Mouse (Mus musculus): Measurements from ENCODE around the gene Tubb2b. TPM values are rescaled to one million over a fixed set of nuclear protein-coding genes. Genes with fewer than 3 reads are reported as not detected.

The Tubb2b gene
- total RNA-seq, 1 experiment: 139 TPM

DNA sequence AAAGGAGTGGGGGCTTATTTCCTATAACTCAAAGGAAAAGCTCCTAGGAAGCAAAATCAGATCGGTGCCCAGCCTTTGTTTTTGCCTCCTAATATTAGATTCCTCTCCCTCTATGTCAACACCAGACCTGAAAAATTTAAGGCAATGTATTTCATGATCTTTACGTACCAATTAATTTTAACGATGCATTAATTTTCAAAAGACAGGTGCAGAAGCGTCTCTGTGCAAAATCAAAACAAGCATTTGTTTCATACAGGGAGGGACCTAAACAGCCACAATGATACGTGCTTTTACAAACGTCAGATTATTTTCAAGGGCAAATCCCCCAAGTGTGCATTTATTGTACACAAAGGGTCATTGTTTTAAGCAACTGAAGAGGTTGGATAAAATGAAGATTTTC is 2.6 kb upstream of the Tubb2b start:
- no peak overlapping the region for H3K4me3 ChIP-seq (ENCODE audit: insufficient read depth in 1 of 2, low read depth in 1 of 2, low read length in 2 of 2, poor library complexity in 1 of 2, severe bottlenecking in 1 of 2)

DNA sequence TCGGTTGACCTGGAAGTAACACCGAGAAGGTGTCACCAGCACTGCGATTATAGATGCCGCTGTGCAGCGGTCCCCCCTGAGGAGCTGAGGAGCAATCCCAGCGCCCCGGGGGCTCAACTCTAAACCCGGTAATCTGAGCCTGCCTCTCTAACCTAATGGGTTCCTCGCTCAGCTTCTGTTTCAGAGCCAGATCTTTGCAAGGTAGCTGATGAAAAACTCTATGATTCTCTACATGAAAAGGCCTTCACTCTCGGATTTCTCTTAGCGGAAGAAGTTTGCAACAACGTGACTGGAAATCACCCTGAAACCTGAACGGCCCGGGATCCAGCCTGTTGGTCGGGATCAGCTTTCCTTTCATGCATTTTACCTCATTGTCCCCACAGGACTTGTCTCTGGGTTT is 2.0 kb upstream of the Tubb2b start:
- in situ Hi-C loops (cut with MboI; ENCODE audit: low sequenced_read_pairs in 2 of 2, unreplicated experiment in 2 of 2): no loop called here
- no peak for TF ChIP-seq MAFK (IDR thresholded peaks at IDR 0.05; ENCODE audit: insufficient read depth, low read depth, low read length)
- no peak for TF ChIP-seq HCFC1 (IDR thresholded peaks at IDR 0.05; ENCODE audit: borderline replicate concordance, insufficient read depth, low read length)
- TF ChIP-seq ZNF384 (IDR thresholded peaks at IDR 0.05; ENCODE audit: low read depth, low read length): no peak
- no peak for TF ChIP-seq ZC3H11A (IDR thresholded peaks at IDR 0.05; ENCODE audit: borderline replicate concordance, low read depth, low read length)
- TF ChIP-seq CHD2 (IDR thresholded peaks at IDR 0.05; ENCODE audit: low read depth, low read length): no peak
- H3K36me3 ChIP-seq (ENCODE audit: control insufficient read depth, insufficient read depth, low read length, poor library complexity, severe bottlenecking): peaks cover 7% of the 10 kb centered on the region
- H3K27ac ChIP-seq (ENCODE audit: insufficient read depth, low read depth, low read length, poor library complexity, severe bottlenecking): no peak overlapping the region
- H3K4me3 ChIP-seq (ENCODE audit: insufficient read depth in 1 of 2, low read depth in 1 of 2, low read length in 2 of 2, poor library complexity in 1 of 2, severe bottlenecking in 1 of 2): peak overlapping the region; percentile 39 to 95
- H3K9ac ChIP-seq (ENCODE audit: insufficient read depth, low read depth, low read length, poor library complexity, severe bottlenecking): peak overlapping the region; percentile 2; the same call in 1 of the 2 replicates
- no peaks in the 10 kb centered on the region for H3K9me3 ChIP-seq (ENCODE audit: control insufficient read depth, insufficient read depth, low read depth, low read length)
- DNase-seq (ENCODE audit: low read depth, low spot score): no peak
- H3K4me1 ChIP-seq (ENCODE audit: control insufficient read depth in 2 of 2, insufficient read depth in 2 of 2, low read length in 2 of 2, poor library complexity in 1 of 2): peaks cover 5 to 19% of the 10 kb centered on the region in 2 experiments; a peak in 3 of 4 replicates

More for the DNA sequence above, 2.6 kb upstream of the Tubb2b start:
- no peak for DNase-seq (ENCODE audit: low read depth, low spot score)
- in situ Hi-C loops (cut with MboI; ENCODE audit: low sequenced_read_pairs in 2 of 2, unreplicated experiment in 2 of 2): no loop called here
- H3K4me1 ChIP-seq (ENCODE audit: control insufficient read depth in 2 of 2, insufficient read depth in 2 of 2, low read length in 2 of 2, poor library complexity in 1 of 2): peaks cover 5 to 19% of the 10 kb centered on the region in 2 experiments; a peak in 3 of 4 replicates
- no peak overlapping the region for H3K9ac ChIP-seq (ENCODE audit: insufficient read depth, low read depth, low read length, poor library complexity, severe bottlenecking)
- H3K27ac ChIP-seq (ENCODE audit: insufficient read depth, low read depth, low read length, poor library complexity, severe bottlenecking): no peak overlapping the region
- TF ChIP-seq ZC3H11A (IDR thresholded peaks at IDR 0.05; ENCODE audit: borderline replicate concordance, low read depth, low read length): no peak
- no peak for TF ChIP-seq CHD2 (IDR thresholded peaks at IDR 0.05; ENCODE audit: low read depth, low read length)
- TF ChIP-seq ZNF384 (IDR thresholded peaks at IDR 0.05; ENCODE audit: low read depth, low read length): no peak
- no peak for TF ChIP-seq MAFK (IDR thresholded peaks at IDR 0.05; ENCODE audit: insufficient read depth, low read depth, low read length)
- TF ChIP-seq HCFC1 (IDR thresholded peaks at IDR 0.05; ENCODE audit: borderline replicate concordance, insufficient read depth, low read length): no peak
- H3K36me3 ChIP-seq (ENCODE audit: control insufficient read depth, insufficient read depth, low read length, poor library complexity, severe bottlenecking): peaks cover 7% of the 10 kb centered on the region
- no peaks in the 10 kb centered on the region for H3K9me3 ChIP-seq (ENCODE audit: control insufficient read depth, insufficient read depth, low read depth, low read length)

DNA sequence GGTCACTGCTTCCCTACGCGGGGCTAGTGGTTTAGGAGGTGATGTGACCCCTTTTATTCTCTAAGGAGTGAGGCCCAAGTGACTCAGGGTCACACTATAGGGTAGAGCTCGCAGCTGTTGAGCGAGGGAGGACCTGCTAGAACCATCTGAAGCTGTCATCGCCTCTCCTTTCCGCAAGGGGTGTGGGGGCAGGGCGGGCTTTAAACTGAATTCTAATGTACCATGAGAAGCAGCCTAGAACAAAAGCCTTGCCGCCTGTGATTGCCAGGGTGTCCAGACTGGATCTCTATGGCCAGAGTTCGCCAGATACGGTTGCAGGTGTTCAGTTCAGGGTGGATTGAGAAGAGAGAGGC is 1.4 kb upstream of the Tubb2b start:
- Histone ChIP-seq H3K4me3 (ENCODE audit: insufficient read depth in 1 of 2, low read depth in 1 of 2, low read length in 2 of 2, poor library complexity in 1 of 2, severe bottlenecking in 1 of 2) (peak overlapping the region; percentile 9 to 95; a peak in 3 of 4 replicates), H3K36me3 (ENCODE audit: control insufficient read depth, insufficient read depth, low read length, poor library complexity, severe bottlenecking) (peaks cover 8% of the 10 kb centered on the region), H3K9me3 (ENCODE audit: control insufficient read depth, insufficient read depth, low read depth, low read length) (no peaks in the 10 kb centered on the region), H3K4me1 (ENCODE audit: control insufficient read depth in 2 of 2, insufficient read depth in 2 of 2, low read length in 2 of 2, poor library complexity in 1 of 2) (peaks cover 5 to 19% of the 10 kb centered on the region in 2 experiments; a peak in 3 of 4 replicates), H3K27ac (ENCODE audit: insufficient read depth, low read depth, low read length, poor library complexity, severe bottlenecking) (peak overlapping the region; percentile 69; the same call in 1 of the 2 replicates), H3K9ac (ENCODE audit: insufficient read depth, low read depth, low read length, poor library complexity, severe bottlenecking) (peak overlapping the region; percentile 2; the same call in 1 of the 2 replicates)
- DNase-seq (ENCODE audit: low read depth, low spot score): peak; percentile 66
- TF ChIP-seq CHD2 (IDR thresholded peaks at IDR 0.05; ENCODE audit: low read depth, low read length) (no peak), HCFC1 (IDR thresholded peaks at IDR 0.05; ENCODE audit: borderline replicate concordance, insufficient read depth, low read length) (no peak), MAFK (IDR thresholded peaks at IDR 0.05; ENCODE audit: insufficient read depth, low read depth, low read length) (no peak), ZNF384 (IDR thresholded peaks at IDR 0.05; ENCODE audit: low read depth, low read length) (no peak)
- in situ Hi-C loops (cut with MboI; ENCODE audit: low sequenced_read_pairs in 2 of 2, unreplicated experiment in 2 of 2): no loop called here

DNA sequence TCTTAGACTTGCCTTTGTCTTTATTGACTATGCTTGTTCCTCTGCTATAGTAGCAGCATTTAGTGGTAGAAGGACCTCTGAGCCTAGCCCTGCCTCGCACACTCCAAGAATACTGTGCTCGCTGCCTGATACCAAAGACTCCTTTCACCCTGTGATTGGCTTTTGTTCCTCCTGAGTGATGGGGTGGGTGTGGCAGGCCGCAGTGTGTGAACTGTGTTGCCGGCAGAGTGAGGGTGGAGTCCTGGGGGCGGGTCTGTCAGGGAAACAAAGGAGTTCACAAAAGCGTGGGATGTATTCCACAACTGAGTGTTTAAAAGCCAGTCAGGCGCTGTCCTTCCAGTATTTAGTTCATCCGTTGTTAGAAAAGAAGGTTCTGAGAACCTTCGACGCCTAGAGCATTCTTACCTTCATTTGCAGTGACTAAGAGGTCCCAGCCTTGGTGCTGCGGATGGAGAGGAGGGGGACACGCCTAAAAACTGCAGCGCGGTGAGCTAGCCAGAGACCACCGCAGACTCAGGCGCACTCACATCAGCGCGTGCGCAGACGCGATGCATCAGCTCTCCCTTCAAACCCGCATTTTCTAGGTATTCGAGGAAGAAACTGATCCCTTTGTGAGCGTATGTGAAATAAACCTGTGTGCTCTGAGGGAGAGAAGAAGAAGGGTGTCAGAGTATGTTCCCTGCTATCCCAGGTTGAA is 893 bp upstream of the Tubb2b start:
- Histone ChIP-seq H3K9ac (ENCODE audit: insufficient read depth, low read depth, low read length, poor library complexity, severe bottlenecking) (peak overlapping the region; percentile 2; the same call in 1 of the 2 replicates), H3K4me1 (ENCODE audit: control insufficient read depth in 2 of 2, insufficient read depth in 2 of 2, low read length in 2 of 2, poor library complexity in 1 of 2) (peaks cover 5 to 19% of the 10 kb centered on the region in 2 experiments; a peak in 3 of 4 replicates)
- in situ Hi-C loops (cut with MboI; ENCODE audit: low sequenced_read_pairs in 2 of 2, unreplicated experiment in 2 of 2): no loop called here

More for the DNA sequence above, 893 bp upstream of the Tubb2b start:
- no peak for TF ChIP-seq CHD2 (IDR thresholded peaks at IDR 0.05; ENCODE audit: low read depth, low read length)
- no peak for TF ChIP-seq ZNF384 (IDR thresholded peaks at IDR 0.05; ENCODE audit: low read depth, low read length)
- no peak for TF ChIP-seq ZC3H11A (IDR thresholded peaks at IDR 0.05; ENCODE audit: borderline replicate concordance, low read depth, low read length)
- no peak for TF ChIP-seq MAFK (IDR thresholded peaks at IDR 0.05; ENCODE audit: insufficient read depth, low read depth, low read length)
- no peak for TF ChIP-seq HCFC1 (IDR thresholded peaks at IDR 0.05; ENCODE audit: borderline replicate concordance, insufficient read depth, low read length)
- peak; percentile 96 for DNase-seq (ENCODE audit: low read depth, low spot score)
- H3K4me3 ChIP-seq (ENCODE audit: insufficient read depth in 1 of 2, low read depth in 1 of 2, low read length in 2 of 2, poor library complexity in 1 of 2, severe bottlenecking in 1 of 2): peak overlapping the region; percentile 79 to 95
- peak overlapping the region; percentile 69 for H3K27ac ChIP-seq (ENCODE audit: insufficient read depth, low read depth, low read length, poor library complexity, severe bottlenecking)
- H3K36me3 ChIP-seq (ENCODE audit: control insufficient read depth, insufficient read depth, low read length, poor library complexity, severe bottlenecking): peaks cover 11% of the 10 kb centered on the region
- H3K9me3 ChIP-seq (ENCODE audit: control insufficient read depth, insufficient read depth, low read depth, low read length): no peaks in the 10 kb centered on the region
